Mouse (Mus musculus) ES-Bruce4 (cell line): Measurements from ENCODE around the gene Srek1.

ENCODE experiments used
- CTCF ChIP-seq: IDR thresholded peaks from one replicate; pipeline ENCODE4 v1.8.1; 2011; ENCODE audit warnings: low read depth, low read length
- EP300 ChIP-seq: IDR thresholded peaks from 2 replicates; pipeline ENCODE4 v1.6.1; 2011; ENCODE audit warnings: low read depth, low read length; ENCODE audit not compliant: insufficient read depth
- POLR2A ChIP-seq: IDR thresholded peaks from one replicate; pipeline ENCODE4 v1.8.1; 2011; ENCODE audit warnings: low read length; ENCODE audit not compliant: insufficient read depth

DNA sequence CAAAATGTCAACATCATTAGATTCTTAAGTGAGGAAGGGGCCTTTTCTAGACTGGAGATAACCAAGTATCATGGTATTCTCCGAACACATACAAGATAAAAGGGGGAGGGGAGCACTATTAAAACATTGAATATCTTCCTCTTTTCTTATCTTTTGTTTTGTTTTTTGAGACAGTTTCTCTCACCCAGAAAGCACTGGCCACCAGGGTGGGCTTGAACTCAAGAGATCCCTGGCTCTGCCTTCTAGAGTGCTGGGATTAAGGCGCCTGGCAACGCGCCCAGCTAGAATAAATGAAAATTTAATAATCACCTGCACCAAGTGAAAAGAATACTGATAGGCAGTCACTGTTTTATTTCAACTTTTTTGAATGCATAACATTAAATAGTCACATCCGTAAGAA lies 1.5 kb downstream of the Srek1 start:
- TF ChIP-seq EP300 (no peak), POLR2A (no peak), CTCF (no peak)
